Mouse (Mus musculus) cerebellum, postnatal 4 days (tissue): ENCODE results near the gene Itprip.
"Not testable (repeated sequence)": the region's sequence is repeated elsewhere in the genome, so short reads cannot be mapped to it uniquely, and the experiment has no call there.

ENCODE experiments used
- DNase-seq, 2 experiments: peaks; one replicate each; pipeline ENCODE4 v3.0.0; 2022; ENCODE audit warnings: low spot score in 2 of 2, mixed read lengths in 1 of 2

The Itprip gene

DNA sequence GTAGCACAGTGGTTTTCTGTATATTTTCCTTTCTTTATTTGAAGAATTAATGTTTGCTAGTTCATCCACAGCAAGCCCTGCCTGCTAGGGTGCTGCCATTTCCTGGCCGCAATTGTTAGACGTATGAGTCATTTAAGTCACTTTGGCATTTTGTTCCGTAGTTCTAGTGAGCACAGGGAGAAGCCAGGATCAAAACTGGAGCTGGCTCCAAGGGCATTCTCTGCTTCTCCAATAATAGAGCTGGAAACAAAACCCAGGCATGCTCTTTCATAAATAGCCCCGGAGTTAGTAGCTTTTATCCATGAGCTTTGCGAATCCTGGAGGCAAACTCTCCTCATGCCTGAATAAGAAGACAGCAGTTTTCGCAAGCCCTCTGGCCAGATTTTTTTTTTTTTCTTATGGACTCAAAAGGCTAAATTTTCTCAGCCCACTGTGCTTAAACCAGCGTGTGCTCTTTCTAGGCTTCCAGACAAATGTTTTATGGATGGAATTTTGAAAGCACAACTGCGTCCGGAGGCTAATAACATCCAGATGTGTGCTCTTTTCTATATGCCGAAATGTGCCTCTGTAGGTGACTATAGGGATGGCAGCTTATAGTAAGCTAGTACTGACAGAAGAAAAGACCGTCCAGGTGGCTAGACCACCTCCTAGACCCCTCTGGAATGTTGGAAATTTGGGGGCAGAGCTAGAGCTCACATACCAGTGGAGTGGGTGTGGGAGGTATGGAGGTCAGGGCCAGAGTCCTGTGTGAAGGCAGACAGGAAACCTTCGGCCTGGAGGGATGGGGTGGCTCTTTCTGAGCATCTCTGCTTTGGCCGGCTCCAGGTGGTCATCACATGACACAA, 64.9 kb downstream of the Itprip start:
- DNase-seq: no peak

GRCm38 (mm10) chr19:47853053-47853452, 66.0 kb downstream of the Itprip start:
- DNase-seq: no peak

DNA sequence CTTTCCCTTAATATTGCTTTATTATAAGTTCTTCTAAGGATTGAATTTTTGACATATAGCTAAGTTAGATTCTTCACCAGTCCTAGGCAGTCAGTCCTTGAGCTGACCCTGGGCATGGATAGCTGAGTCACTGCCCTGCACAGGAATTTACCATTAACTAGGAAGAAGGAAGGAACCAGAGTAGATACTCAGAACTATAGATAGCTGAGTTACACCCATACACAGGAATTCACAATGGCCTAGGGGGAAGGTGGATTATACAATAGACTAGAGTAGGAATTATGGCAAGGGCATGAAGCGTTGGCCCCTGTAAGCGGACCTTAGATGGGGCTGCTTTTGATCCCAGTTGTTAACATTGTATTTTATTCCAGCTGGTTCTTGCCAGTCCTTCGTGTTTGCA, 67.0 kb downstream of the Itprip start:
- not testable (repeated sequence) for DNase-seq

DNA sequence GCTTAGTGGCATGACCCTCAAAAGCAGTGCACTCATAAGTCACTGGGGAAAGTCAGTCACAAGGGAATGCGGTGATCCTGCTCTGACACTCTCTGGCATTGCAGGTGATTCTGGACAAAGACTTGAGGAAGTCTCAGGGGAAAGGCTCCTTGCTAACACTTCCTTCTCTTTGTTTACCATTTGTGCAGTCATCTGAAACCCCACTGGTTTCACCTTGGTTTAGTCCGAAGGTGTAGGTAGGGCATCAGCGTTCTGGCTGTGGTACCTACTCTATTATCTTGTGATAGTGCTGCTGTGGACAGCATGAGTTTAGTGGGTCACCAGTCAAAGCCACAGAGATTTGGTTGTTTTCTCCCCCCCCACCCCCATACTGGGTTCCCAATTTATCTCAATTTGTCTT, 69.4 kb downstream of the Itprip start:
- no peak for DNase-seq
